Mouse (Mus musculus): ENCODE measurements around the gene Pacrg.

DNA sequence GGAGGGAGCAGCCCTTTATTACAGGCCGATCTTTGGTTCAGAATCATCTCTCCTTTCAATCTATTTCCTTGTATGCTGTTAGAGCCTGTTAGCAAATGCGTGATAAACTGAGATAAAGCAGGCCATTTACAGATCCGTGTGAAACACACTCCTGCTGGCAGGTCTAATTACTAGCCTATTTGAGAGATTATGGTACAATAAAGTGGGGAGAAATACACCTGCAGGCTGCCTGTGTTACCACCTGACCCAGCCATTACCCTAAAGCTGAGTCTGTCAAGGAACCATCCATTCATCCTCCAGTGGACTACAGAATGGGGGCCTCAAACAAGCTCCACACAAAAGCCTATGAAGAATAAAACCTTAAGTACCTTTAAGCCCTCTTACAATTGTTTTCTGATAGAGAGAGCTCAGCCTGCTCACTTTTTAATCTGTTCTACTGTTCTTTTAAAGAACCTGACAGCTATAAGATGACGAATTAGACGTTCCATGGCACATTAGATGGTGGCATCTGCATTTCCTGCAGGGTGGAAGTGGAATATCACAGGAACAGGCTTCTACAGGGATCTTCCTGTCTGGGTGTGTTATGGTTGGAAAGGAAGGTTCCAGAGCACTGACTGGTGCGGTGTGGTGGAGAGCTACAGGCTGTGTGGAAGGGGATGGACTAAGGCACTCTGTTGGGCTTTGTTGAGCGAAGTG is 422.4 kb downstream of the Pacrg start:
- TF ChIP-seq CTCF (IDR thresholded peaks at IDR 0.05; ENCODE audit: low read depth, low read length) (no peak), TAL1 (conservative IDR thresholded peaks at IDR 0.05; ENCODE audit: low read depth, low read length) (no peak), POLR2AphosphoS5 (IDR thresholded peaks at IDR 0.05; ENCODE audit: insufficient replicate concordance, low read depth, low read length) (no peak), GATA1 (IDR thresholded peaks at IDR 0.05; ENCODE audit: borderline replicate concordance, low read length) (no peak), GATA2 (IDR thresholded peaks at IDR 0.05; ENCODE audit: borderline replicate concordance, low read depth, low read length) (no peak)

All from G1E (cell line).